Comparison of ENCODE assay signal across 11 mouse cellular contexts in genomic region chr11:57655669-57656325, GRCm38 (mm10). TPM values are rescaled to one million over a fixed set of nuclear protein-coding genes. Genes with fewer than 3 reads are reported as not detected.
DNase-seq lines count a peak whose midpoint lies in the region; ATAC-seq and TF ChIP-seq lines count a peak whose summit lies in the region.
"Had no signal": no experiment of that assay in that cellular context is flagged by ENCODE, and none has a peak within 500 bp of the region (broad histone marks: within the 10 kb centered on the region; RNA-seq: fewer than 3 reads in every experiment).

No protein-coding gene starts in this region.

- H3K9me3 ChIP-seq in liver, embryonic 11.5 days (ENCODE audit: control insufficient read depth, low read length): no peaks in the 10 kb centered on the region
- peaks cover 9% of the 10 kb centered on the region for H3K9me3 ChIP-seq in G1E (replicated peaks)
- H3K9me3 ChIP-seq in limb, embryonic 10.5 days (replicated peaks): no peaks in the 10 kb centered on the region
- H3K9me3 ChIP-seq: neural tube, embryonic 15.5 days had no signal

- no peak for TF ChIP-seq CTCF in gastrocnemius, adult 2 months (IDR thresholded peaks at IDR 0.05)
- TF ChIP-seq CTCF in G1E (IDR thresholded peaks at IDR 0.05; ENCODE audit: low read depth, low read length): no peak

- H3K36me3 ChIP-seq in liver, embryonic 11.5 days (ENCODE audit: control insufficient read depth, insufficient read depth, low read length): no peaks in the 10 kb centered on the region
- H3K36me3 ChIP-seq in G1E (replicated peaks): peaks cover 72% of the 10 kb centered on the region
- no peaks in the 10 kb centered on the region for H3K36me3 ChIP-seq in limb, embryonic 10.5 days
- H3K36me3 ChIP-seq: neural tube, embryonic 15.5 days had no signal

- WGBS in liver, embryonic 11.5 days: 35% methylated on average over 10 of the region's 10 CpGs
- WGBS in limb, embryonic 10.5 days: 69% methylated on average over 10 of the region's 10 CpGs

- peaks cover 79% of the 10 kb centered on the region for H3K4me1 ChIP-seq in liver, embryonic 11.5 days (replicated peaks; ENCODE audit: control insufficient read depth, insufficient read depth, low read length)
- H3K4me1 ChIP-seq in G1E (ENCODE audit: insufficient read depth, low read depth, low read length): peaks cover 98% of the 10 kb centered on the region
- H3K4me1 ChIP-seq in limb, embryonic 10.5 days: peaks cover 78% of the 10 kb centered on the region

- peak overlapping the region; percentile 30 for H3K9ac ChIP-seq in liver, embryonic 11.5 days (ENCODE audit: low read depth, low read length)
- H3K9ac ChIP-seq: neural tube, embryonic 15.5 days had no signal

- no peak overlapping the region for H3K27ac ChIP-seq in gastrocnemius, adult 2 months
- peak overlapping the region; percentile 88 for H3K27ac ChIP-seq in liver, embryonic 11.5 days (ENCODE audit: low read depth, low read length)
- H3K27ac ChIP-seq in limb, embryonic 10.5 days: peak overlapping the region; percentile 63
- H3K27ac ChIP-seq: neural tube, embryonic 15.5 days had no signal

- peak overlapping the region; percentile 57 for H3K4me2 ChIP-seq in liver, embryonic 11.5 days
- H3K4me2 ChIP-seq: neural tube, embryonic 15.5 days had no signal

- peak; percentile 15 for DNase-seq in gastrocnemius, adult 2 months
- DNase-seq in gastrocnemius, postnatal 10 days: no peak
- no peak for DNase-seq in liver, embryonic 11.5 days (ENCODE audit: low spot score)
- DNase-seq in liver: no peak
- peak; percentile 56 for DNase-seq in G1E (ENCODE audit: low spot score)
- DNase-seq in limb, embryonic 10.5 days (ENCODE audit: low spot score): no peak
- no peak for DNase-seq in embryo, embryonic 10 days (ENCODE audit: low spot score)
- no peak for DNase-seq in right cerebral cortex, adult 18-20 months
- DNase-seq: heart, postnatal 36 days; kidney, adult 8-10 months had no signal

- intact Hi-C loops in gastrocnemius, adult 2 months (cut with DNase I): no loop called here

- no peak overlapping the region for H3K4me3 ChIP-seq in gastrocnemius, adult 2 months
- no peak overlapping the region for H3K4me3 ChIP-seq in liver, embryonic 11.5 days (ENCODE audit: low read depth, low read length)
- peak overlapping the region; percentile 18; the same call in 1 of the 2 replicates for H3K4me3 ChIP-seq in G1E (ENCODE audit: low read depth, low read length)
- no peak overlapping the region for H3K4me3 ChIP-seq in limb, embryonic 10.5 days
- H3K4me3 ChIP-seq: neural tube, embryonic 15.5 days had no signal

- ATAC-seq in liver, embryonic 11.5 days (replicated peaks; ENCODE audit: low FRiP score): no peak
- no peak for ATAC-seq in G1E (ENCODE audit: extremely low read depth, insufficient number of reproducible peaks, low FRiP score, poor library complexity, severe bottlenecking)

- H3K27me3 ChIP-seq in liver, embryonic 11.5 days (replicated peaks; ENCODE audit: control insufficient read depth, insufficient read depth, low read length): no peaks in the 10 kb centered on the region
- H3K27me3 ChIP-seq in G1E (ENCODE audit: insufficient read depth, low read length): no peaks in the 10 kb centered on the region
- no peaks in the 10 kb centered on the region for H3K27me3 ChIP-seq in limb, embryonic 10.5 days (ENCODE audit: low read depth, poor library complexity, severe bottlenecking)
- H3K27me3 ChIP-seq: neural tube, embryonic 15.5 days had no signal

RNA-seq across cellular contexts. Expression of gene Galnt10, which starts 10.6 kb away (rescaled TPM):
- 1 to 10 TPM; 5.1 to 6.4 TPM for total RNA-seq in gastrocnemius, adult 2 months (2021)
- 10 to 100 TPM; 13.0 to 15.7 TPM for total RNA-seq in gastrocnemius, postnatal 10 days (2021)
- polyA plus RNA-seq in liver, embryonic 11.5 days (2014; fragmentation: Nextera tagmentation; extraction: Ambion mirVana): 17.5 and 19.8 TPM in 2 replicates
- total RNA-seq in G1E (2014; fragmentation: Nextera tagmentation): 18.5 and 41.2 TPM in 2 replicates
- total RNA-seq in G1E (2017): 17.5 and 18.2 TPM in 2 replicates
- 21.4 and 22.5 TPM in 2 replicates for polyA plus RNA-seq in G1E (2012)
- polyA plus RNA-seq in limb, embryonic 10.5 days (2016; fragmentation: Nextera tagmentation; extraction: Ambion mirVana): 20.3 and 22.3 TPM in 2 replicates

Comparison
In these comparisons a context has a peak if more than half of its experiments do, and no peak if none do; other contexts are left out.
1. DNase-seq: peak in gastrocnemius, adult 2 months (single experiment) and G1E (single experiment); none in gastrocnemius, postnatal 10 days (single experiment), liver, embryonic 11.5 days (single experiment), liver (single experiment), limb, embryonic 10.5 days (single experiment), embryo, embryonic 10 days (single experiment) and right cerebral cortex, adult 18-20 months (single experiment).